Mouse (Mus musculus): ENCODE data around the gene Hspbap1.

- TF ChIP-seq POLR2A (IDR thresholded peaks at IDR 0.05; ENCODE audit: low read depth, low read length), result no peak
- no peak for TF ChIP-seq CTCF (IDR thresholded peaks at IDR 0.05; ENCODE audit: extremely low read depth, insufficient read length, insufficient replicate concordance, low read depth, low read length)
Observed at GRCm38 (mm10) chr16:35751841-35752240, 18.3 kb upstream of the Hspbap1 start.

All from small intestine, adult 2 months (tissue).